Mouse (Mus musculus): Measurements from ENCODE around the gene Rhot2.

DNA sequence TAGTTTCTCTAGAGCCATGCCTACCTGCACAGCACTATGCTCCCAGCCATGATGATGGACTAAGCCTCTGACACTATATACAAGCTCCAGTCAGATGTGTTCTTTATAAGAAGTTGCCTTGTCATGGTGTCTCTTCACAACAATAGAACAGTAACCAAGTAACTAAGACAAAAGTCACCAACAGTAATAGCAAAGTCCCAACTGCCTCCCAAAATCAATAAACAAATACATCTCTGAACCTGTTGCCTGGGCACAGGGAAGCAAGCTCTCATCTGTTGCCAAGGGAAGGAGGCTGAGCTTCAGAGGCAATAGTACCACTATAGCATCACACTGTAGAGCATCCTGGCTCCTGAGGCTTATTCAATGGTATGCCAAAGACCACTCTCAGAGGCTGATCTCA lies 42.2 kb upstream of the Rhot2 start:
- TF ChIP-seq CTCF (IDR thresholded peaks at IDR 0.05; ENCODE audit: extremely low read depth, insufficient read depth, low read length), result no peak
- TF ChIP-seq POLR2A (IDR thresholded peaks at IDR 0.05; ENCODE audit: extremely low read depth, insufficient read depth, low read length), result no peak
